Mouse (Mus musculus) small intestine, adult 2 months (tissue): ENCODE measurements around the gene Gm11099. TPM values are rescaled to one million over a fixed set of nuclear protein-coding genes. Genes with fewer than 3 reads are reported as not detected.

Experiments
- H3K27ac ChIP-seq: fragments of 200-500 bp; 2 replicates; pipeline ENCODE4 v1.5.1; 2012; ENCODE audit warnings: low read depth, low read length, control low read depth, inconsistent platforms; ENCODE audit not compliant: insufficient read depth
- H3K27me3 ChIP-seq: fragments of 200-500 bp; 2 replicates; pipeline ENCODE4 v1.6.1; 2012; ENCODE audit warnings: mild to moderate bottlenecking, moderate library complexity, low read length, inconsistent platforms; ENCODE audit not compliant: control insufficient read depth, insufficient read depth
- H3K36me3 ChIP-seq: fragments of 200-500 bp; 2 replicates; pipeline ENCODE4 v1.6.1; 2012; ENCODE audit warnings: mild to moderate bottlenecking, low read length, control low read depth, inconsistent platforms; ENCODE audit not compliant: control insufficient read depth, insufficient read depth
- H3K4me1 ChIP-seq: fragments of 200-500 bp; 2 replicates; pipeline ENCODE4 v1.6.1; 2012; ENCODE audit warnings: low read length, inconsistent platforms, mixed read lengths; ENCODE audit not compliant: control insufficient read depth, insufficient read depth, insufficient read length
- H3K4me3 ChIP-seq: fragments of 200-500 bp; 2 replicates; pipeline ENCODE4 v1.5.1; 2012; ENCODE audit warnings: low read depth, mild to moderate bottlenecking, control low read depth, inconsistent platforms, low read length, moderate library complexity
- CTCF ChIP-seq: fragments of 200-500 bp; IDR thresholded peaks from 2 replicates; pipeline ENCODE4 v1.5.1; 2012; ENCODE audit warnings: low read depth, mild to moderate bottlenecking, control low read depth, inconsistent platforms, low read length, moderate library complexity, mixed read lengths; ENCODE audit not compliant: insufficient replicate concordance, insufficient read length; ENCODE audit errors: extremely low read depth
- POLR2A ChIP-seq: fragments of 200-500 bp; IDR thresholded peaks from 2 replicates; pipeline ENCODE4 v1.6.1; 2012; ENCODE audit warnings: low read depth, mild to moderate bottlenecking, control low read depth, inconsistent platforms, low read length, moderate library complexity
- WGBS: fragments of 180-500 bp; shearing (Covaris S2); methylation state at CpG from one replicate; pipeline ENCODE4 v1.1.7; 2018; 5-methylcytosine and 5-hydroxymethylcytosine counted together
- polyA plus RNA-seq: library from polyadenylated mRNA; depleted of rRNA; stranded (reverse); fragments of >200 nt; gene quantifications from 2 replicates; pipeline ENCODE4 v1.2.3, GENCODE M21; 2012; rRNA removed

The Gm11099 gene
- polyA plus RNA-seq: not detected in 2 replicates

DNA sequence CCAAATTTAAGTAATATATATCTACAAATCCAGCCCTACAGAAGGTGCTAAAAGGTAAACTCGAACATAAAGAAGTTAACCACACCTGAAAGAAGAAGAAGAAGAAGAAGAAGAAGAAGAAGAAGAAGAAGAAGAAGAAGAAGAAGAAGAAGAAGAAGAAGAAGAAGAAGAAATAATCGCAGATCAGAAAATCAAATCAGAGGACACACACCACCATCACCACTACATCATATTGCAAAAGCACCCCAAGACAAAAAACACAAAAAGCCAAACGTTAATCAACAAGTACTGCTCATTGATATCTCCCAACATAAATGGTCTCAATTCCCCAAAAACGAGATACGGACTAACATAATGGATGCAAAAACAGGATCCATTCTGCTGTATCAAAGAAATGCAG, at the start of gene Gm11099:
Gene Gm11099, plus strand, starts transcription at position 301 of the 400 bp plus-strand sequence.
- H3K36me3 ChIP-seq: no peaks in the 10 kb centered on the region
- no peak within 1 kb of the TSS for H3K27ac ChIP-seq
- no peaks in the 10 kb centered on the region for H3K4me1 ChIP-seq
- 86% methylated on average over 5 of the region's 5 CpGs for WGBS
- TF ChIP-seq POLR2A (no peak), CTCF (no peak)
- H3K27me3 ChIP-seq: no peaks in the 10 kb centered on the region
- H3K4me3 ChIP-seq: no peak within 1 kb of the TSS

DNA sequence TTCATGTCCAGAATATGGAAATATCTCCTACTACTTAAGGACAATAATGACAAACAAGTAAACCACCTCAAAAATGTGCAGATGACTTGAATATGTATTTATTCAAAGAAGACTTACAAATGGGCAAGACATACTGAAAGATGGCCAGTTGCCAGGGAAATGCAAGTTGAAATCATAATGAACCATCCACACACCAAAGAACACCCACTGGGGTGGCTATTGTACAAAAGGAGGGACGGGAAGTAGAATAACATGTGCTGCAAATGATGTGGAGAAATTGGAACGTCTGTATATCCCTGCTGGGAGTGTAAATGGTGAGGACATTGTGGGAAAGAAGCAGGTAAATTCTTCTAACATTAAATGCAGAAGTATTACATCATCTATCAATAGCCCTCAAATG, 46.3 kb upstream of the Gm11099 start:
- WGBS: 55% methylated on average over 2 of the region's 2 CpGs
- H3K4me3 ChIP-seq: no peak overlapping the region
- H3K27me3 ChIP-seq: no peaks in the 10 kb centered on the region
- no peaks in the 10 kb centered on the region for H3K4me1 ChIP-seq
- H3K36me3 ChIP-seq: no peaks in the 10 kb centered on the region
- TF ChIP-seq POLR2A (no peak), CTCF (no peak)
- no peak overlapping the region for H3K27ac ChIP-seq

DNA sequence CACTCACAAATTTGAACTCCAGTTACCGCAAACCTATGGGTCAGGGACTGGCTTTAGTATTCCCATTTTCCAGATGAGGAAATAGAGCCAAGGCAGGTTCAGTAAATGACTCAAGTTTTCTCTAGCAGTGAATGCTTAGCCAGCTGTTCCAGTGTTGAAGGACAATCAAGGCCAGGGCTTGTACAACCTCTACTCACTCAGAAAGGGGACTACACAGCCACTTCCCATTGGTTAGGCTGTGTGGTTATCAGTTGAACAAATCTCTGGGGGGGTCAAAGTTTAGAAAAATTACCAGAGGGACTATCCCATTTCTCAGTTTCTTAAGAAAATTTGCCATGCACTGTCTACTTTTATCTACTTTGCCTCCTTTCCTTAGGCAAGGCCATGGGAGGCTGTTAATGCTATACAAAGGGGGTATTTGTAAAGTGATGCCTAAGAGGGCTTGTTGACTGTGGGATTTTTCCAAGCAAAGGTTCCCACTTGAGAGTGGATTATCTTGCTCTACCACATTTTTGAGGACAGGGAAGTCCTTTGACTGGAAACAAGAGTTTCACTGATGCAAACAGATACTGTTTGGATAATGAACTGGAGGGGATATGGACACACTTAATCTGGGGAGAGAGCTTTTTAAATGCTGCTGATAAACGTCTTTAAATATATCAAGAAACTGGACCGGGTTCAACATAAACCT, 30.2 kb upstream of the Gm11099 start:
- no peak overlapping the region for H3K27ac ChIP-seq
- H3K4me3 ChIP-seq: no peak overlapping the region
- TF ChIP-seq CTCF (no peak), POLR2A (no peak)
- no peaks in the 10 kb centered on the region for H3K27me3 ChIP-seq
- no peaks in the 10 kb centered on the region for H3K4me1 ChIP-seq
- H3K36me3 ChIP-seq: no peaks in the 10 kb centered on the region
- WGBS: 53% methylated on average over 3 of the region's 3 CpGs

DNA sequence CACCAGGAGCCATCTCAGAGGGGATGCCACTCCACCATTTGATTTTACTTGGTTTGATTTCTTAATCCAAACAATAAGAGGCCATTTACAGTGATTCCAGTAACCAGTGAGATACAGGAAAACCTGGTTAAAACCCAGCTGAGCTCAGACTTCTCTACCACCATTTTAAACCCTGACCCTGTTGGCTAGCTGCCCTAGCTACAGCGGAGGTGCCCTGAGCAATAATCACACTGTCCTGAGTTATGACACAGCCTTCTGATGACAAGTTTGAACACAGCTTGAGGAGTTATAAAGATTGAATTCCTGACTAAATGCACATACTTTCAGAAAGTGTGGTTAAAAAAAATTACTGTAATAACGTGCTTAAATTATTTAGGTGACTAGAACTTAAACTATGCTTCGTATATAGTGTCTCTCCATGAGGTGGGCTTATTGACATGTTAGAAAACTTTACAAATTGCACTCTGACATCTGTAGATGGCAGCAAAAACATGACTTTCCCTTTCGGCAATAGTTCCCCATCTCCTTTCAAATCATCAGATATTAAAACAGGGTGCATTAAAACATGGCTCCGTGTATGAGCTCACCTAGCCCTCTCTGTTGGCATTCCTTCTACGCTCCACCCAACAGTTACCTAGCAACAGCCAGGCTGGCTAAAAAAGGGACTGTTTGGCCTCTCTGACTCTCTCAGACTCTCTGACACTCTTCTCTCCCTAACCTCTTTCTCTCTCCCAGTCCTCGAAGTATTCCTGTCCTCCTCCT, 29.1 kb upstream of the Gm11099 start:
- Histone ChIP-seq H3K27ac (no peak overlapping the region), H3K36me3 (no peaks in the 10 kb centered on the region), H3K27me3 (no peaks in the 10 kb centered on the region), H3K4me3 (no peak overlapping the region), H3K4me1 (no peaks in the 10 kb centered on the region)
- TF ChIP-seq CTCF: no peak
- no peak for TF ChIP-seq POLR2A
- 29% methylated on average over 7 of the region's 7 CpGs for WGBS

DNA sequence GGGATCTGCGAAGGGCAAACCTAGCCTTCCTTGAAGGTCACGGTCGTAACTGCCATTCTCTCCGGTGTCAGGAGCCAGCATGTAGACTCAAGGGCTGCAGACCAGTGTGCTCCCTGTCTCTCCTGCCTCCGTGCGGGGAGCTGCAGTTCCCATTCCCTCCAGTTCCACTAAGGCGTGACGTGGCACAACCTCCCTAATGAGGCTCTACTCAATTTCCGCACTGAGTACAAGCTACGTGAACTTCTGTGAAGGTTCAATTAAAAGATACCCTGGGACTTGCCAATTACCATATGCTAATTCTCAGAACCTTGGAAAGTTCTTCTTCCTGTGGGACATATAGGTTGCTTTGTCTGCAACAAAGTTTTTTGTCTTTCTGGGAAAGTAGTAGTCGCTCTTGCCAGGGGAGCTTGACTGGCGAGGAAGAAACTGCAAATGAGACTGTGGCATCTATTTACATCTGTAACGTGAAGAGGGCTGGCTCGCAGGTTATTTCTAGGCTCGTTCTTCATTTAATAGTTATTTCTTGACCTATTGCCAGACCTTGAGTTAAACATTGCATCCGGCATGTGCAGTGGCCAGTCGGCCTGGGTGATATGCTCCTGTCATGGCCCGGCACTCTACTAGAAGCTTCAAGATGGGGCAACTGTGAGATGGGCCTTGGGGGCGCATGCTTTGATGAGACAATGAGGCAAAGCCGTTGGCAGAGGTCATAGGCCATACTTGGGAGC, 26.8 kb upstream of the Gm11099 start:
- Histone ChIP-seq H3K4me3 (no peak overlapping the region), H3K36me3 (no peaks in the 10 kb centered on the region), H3K27me3 (no peaks in the 10 kb centered on the region), H3K4me1 (peaks cover under 1% of the 10 kb centered on the region; the same call in 1 of the 2 replicates), H3K27ac (no peak overlapping the region)
- 91% methylated on average over 20 of the region's 20 CpGs for WGBS
- TF ChIP-seq CTCF (no peak), POLR2A (no peak)

DNA sequence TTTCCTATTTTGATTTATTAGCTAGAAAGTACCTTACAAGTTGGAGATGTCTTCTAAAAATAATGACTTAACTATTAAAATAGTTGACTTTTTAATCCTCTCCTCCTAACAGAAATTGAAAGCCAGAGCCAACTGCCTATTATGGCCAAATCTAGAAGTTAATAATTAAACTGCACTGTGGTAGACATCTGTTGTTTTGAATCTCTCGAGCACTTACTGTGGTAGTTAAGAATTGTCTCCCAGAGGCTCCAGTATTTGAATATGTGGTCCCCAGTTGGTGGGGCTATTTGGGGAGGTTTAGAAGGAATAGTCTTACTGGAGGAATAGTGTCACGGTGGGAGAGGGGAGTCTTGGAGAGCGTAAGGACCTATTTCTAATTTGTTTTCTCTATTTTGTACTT, 18.2 kb upstream of the Gm11099 start:
- Histone ChIP-seq H3K4me1 (peaks cover 12% of the 10 kb centered on the region; the same call in 1 of the 2 replicates), H3K36me3 (no peaks in the 10 kb centered on the region), H3K27ac (no peak overlapping the region), H3K4me3 (no peak overlapping the region), H3K27me3 (no peaks in the 10 kb centered on the region)
- TF ChIP-seq CTCF (no peak), POLR2A (no peak)
- 42% methylated on average over 3 of the region's 3 CpGs for WGBS

DNA sequence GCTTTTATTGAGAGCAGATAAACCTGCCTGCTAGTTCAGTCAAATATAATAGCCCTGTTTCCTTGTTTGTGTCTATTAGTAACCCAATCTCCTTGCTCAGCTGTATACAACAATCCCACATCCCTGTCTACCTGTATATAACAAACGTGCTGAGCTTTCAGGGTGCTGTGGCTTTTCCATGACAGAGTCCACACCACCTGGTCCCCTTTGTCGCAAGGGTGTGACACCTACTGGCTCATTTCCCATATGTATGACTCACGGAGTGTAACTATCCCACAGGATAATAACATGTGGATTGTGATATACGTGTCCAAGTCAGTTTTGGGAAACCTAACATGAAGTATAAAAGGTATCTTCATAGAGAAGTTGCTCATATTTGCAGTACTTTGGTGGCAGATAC, 16.8 kb upstream of the Gm11099 start:
- 24% methylated on average over 4 of the region's 4 CpGs for WGBS
- Histone ChIP-seq H3K4me1 (peaks cover 12% of the 10 kb centered on the region; the same call in 1 of the 2 replicates), H3K4me3 (no peak overlapping the region), H3K27me3 (no peaks in the 10 kb centered on the region), H3K36me3 (no peaks in the 10 kb centered on the region), H3K27ac (peak overlapping the region; percentile 63; the same call in 1 of the 2 replicates)
- TF ChIP-seq POLR2A: no peak
- no peak for TF ChIP-seq CTCF
